9 mouse cellular contexts compared by ENCODE assay signal in the genomic region with DNA sequence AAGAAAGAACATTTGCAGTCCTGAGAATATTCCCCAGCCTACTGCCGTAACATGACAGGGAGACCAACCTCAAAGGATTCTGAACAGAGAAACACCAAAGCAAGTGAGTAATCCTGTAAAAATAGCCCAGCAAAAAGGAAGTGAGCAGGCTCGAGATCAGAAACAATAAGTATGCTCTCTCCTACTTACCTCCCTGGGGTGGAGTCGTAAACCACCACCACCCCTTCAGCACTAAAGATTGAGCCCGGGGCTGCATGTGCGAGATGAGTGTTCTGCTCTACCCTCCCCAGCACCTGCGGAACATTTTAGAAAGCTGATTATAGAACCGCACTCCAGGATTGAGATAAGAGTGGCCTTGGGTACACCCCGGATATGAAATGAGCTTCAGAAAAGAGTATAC.
DNase-seq lines count a peak whose midpoint lies in the region; ATAC-seq lines count a peak whose summit lies in the region.
"Had no signal": no experiment of that assay in that cellular context is flagged by ENCODE, and none has a peak within 500 bp of the region (broad histone marks: within the 10 kb centered on the region; RNA-seq: fewer than 3 reads in every experiment).

No protein-coding gene starts in this region.

- H3K9ac ChIP-seq in hindbrain, embryonic 14.5 days, result no peak overlapping the region
- H3K9ac ChIP-seq in hindbrain, embryonic 12.5 days, result no peak overlapping the region
- H3K9ac ChIP-seq in embryonic facial prominence, embryonic 13.5 days, result no peak overlapping the region
- no peak overlapping the region for H3K9ac ChIP-seq in kidney, embryonic 16.5 days (replicated peaks; ENCODE audit: low read length)
- H3K9ac ChIP-seq: hindbrain, embryonic 15.5 days had no signal

- H3K4me3 ChIP-seq in hindbrain, embryonic 14.5 days (replicated peaks; ENCODE audit: low read length), result no peak overlapping the region
- H3K4me3 ChIP-seq in hindbrain, embryonic 12.5 days, result no peak overlapping the region
- H3K4me3 ChIP-seq in embryonic facial prominence, embryonic 13.5 days, result no peak overlapping the region
- no peak overlapping the region for H3K4me3 ChIP-seq in kidney, embryonic 16.5 days (ENCODE audit: low read length)
- H3K4me3 ChIP-seq: hindbrain, embryonic 15.5 days had no signal

- no peak overlapping the region for H3K4me2 ChIP-seq in hindbrain, embryonic 14.5 days (replicated peaks)
- no peak overlapping the region for H3K4me2 ChIP-seq in hindbrain, embryonic 12.5 days (replicated peaks)
- H3K4me2 ChIP-seq in embryonic facial prominence, embryonic 13.5 days, result no peak overlapping the region
- H3K4me2 ChIP-seq in kidney, embryonic 16.5 days (replicated peaks; ENCODE audit: low read depth, low read length), result no peak overlapping the region
- H3K4me2 ChIP-seq: hindbrain, embryonic 15.5 days had no signal

- peak overlapping the region; percentile 43; the same call in 1 of the 2 replicates for H3K27ac ChIP-seq in hindbrain, embryonic 14.5 days
- no peak overlapping the region for H3K27ac ChIP-seq in hindbrain, embryonic 12.5 days
- H3K27ac ChIP-seq in embryonic facial prominence, embryonic 13.5 days, result peak overlapping the region; percentile 65
- H3K27ac ChIP-seq in kidney, embryonic 16.5 days (ENCODE audit: low read length), result no peak overlapping the region
- H3K27ac ChIP-seq: hindbrain, embryonic 15.5 days had no signal

- no peak for ATAC-seq in hindbrain, embryonic 14.5 days (ENCODE audit: low FRiP score)
- no peak for ATAC-seq in hindbrain, embryonic 12.5 days (ENCODE audit: low FRiP score)
- ATAC-seq in embryonic facial prominence, embryonic 13.5 days (ENCODE audit: insufficient number of reproducible peaks, insufficient read depth, low FRiP score, low TSS enrichment, low read depth), result no peak
- ATAC-seq in monocyte, adult 5-6 weeks (replicated peaks; ENCODE audit: insufficient number of reproducible peaks, low FRiP score, low TSS enrichment, poor library complexity, severe bottlenecking), result peak; percentile 71
- no peak for ATAC-seq in kidney, embryonic 16.5 days (ENCODE audit: low FRiP score, low TSS enrichment)

- DNase-seq in hindbrain, embryonic 14.5 days (ENCODE audit: low spot score), result no peak
- DNase-seq in CD8-positive naive resting alpha-beta T cell, adult 2 months (ENCODE audit: low read depth in 2 of 2, low spot score in 2 of 2), result peak; percentile 34 to 39
- DNase-seq in c-Kit-positive CD71-positive TER-119-positive erythroid progenitor cells, embryonic 14.5 days (ENCODE audit: low spot score), result no peak
- no peak for DNase-seq in adrenal gland, postnatal 10 days

- H3K36me3 ChIP-seq in hindbrain, embryonic 14.5 days (replicated peaks; ENCODE audit: control insufficient read depth, insufficient read depth), result peaks cover 64% of the 10 kb centered on the region
- H3K36me3 ChIP-seq in hindbrain, embryonic 12.5 days, result peaks cover 57% of the 10 kb centered on the region
- peaks cover 68% of the 10 kb centered on the region for H3K36me3 ChIP-seq in embryonic facial prominence, embryonic 13.5 days
- peaks cover 50% of the 10 kb centered on the region for H3K36me3 ChIP-seq in kidney, embryonic 16.5 days (ENCODE audit: insufficient read depth, low read length)

- H3K9me3 ChIP-seq in hindbrain, embryonic 14.5 days (ENCODE audit: control insufficient read depth, low read length), result no peaks in the 10 kb centered on the region
- H3K9me3 ChIP-seq in hindbrain, embryonic 12.5 days (replicated peaks), result no peaks in the 10 kb centered on the region
- no peaks in the 10 kb centered on the region for H3K9me3 ChIP-seq in embryonic facial prominence, embryonic 13.5 days
- no peaks in the 10 kb centered on the region for H3K9me3 ChIP-seq in kidney, embryonic 16.5 days (ENCODE audit: low read length)
- H3K9me3 ChIP-seq: hindbrain, embryonic 15.5 days had no signal

- no peaks in the 10 kb centered on the region for H3K4me1 ChIP-seq in hindbrain, embryonic 14.5 days (replicated peaks; ENCODE audit: control insufficient read depth, insufficient read depth, low read length)
- no peaks in the 10 kb centered on the region for H3K4me1 ChIP-seq in hindbrain, embryonic 12.5 days
- peaks cover 17% of the 10 kb centered on the region for H3K4me1 ChIP-seq in embryonic facial prominence, embryonic 13.5 days
- no peaks in the 10 kb centered on the region for H3K4me1 ChIP-seq in kidney, embryonic 16.5 days (ENCODE audit: insufficient read depth, low read length)
- H3K4me1 ChIP-seq: hindbrain, embryonic 15.5 days had no signal

- no peaks in the 10 kb centered on the region for H3K27me3 ChIP-seq in hindbrain, embryonic 14.5 days (ENCODE audit: control insufficient read depth, insufficient read depth, low read length)
- H3K27me3 ChIP-seq in hindbrain, embryonic 12.5 days, result no peaks in the 10 kb centered on the region
- no peaks in the 10 kb centered on the region for H3K27me3 ChIP-seq in embryonic facial prominence, embryonic 13.5 days
- no peaks in the 10 kb centered on the region for H3K27me3 ChIP-seq in kidney, embryonic 16.5 days (ENCODE audit: insufficient read depth, low read length)
- H3K27me3 ChIP-seq: hindbrain, embryonic 15.5 days had no signal

- WGBS in hindbrain, embryonic 14.5 days, result 90% methylated on average over 8 of the region's 8 CpGs
- WGBS in hindbrain, embryonic 12.5 days, result 78% methylated on average over 8 of the region's 8 CpGs
- 60% methylated on average over 8 of the region's 8 CpGs for WGBS in embryonic facial prominence, embryonic 13.5 days
- 80% methylated on average over 8 of the region's 8 CpGs for WGBS in kidney, embryonic 16.5 days

Comparison
In these comparisons a context has a peak if more than half of its experiments do, and no peak if none do; other contexts are left out.
1. H3K27ac ChIP-seq: peak in hindbrain, embryonic 14.5 days (single experiment) and embryonic facial prominence, embryonic 13.5 days (single experiment); none in hindbrain, embryonic 12.5 days (single experiment) and kidney, embryonic 16.5 days (single experiment).
2. DNase-seq: peak in CD8-positive naive resting alpha-beta T cell, adult 2 months (2 of 2); none in hindbrain, embryonic 14.5 days (single experiment), c-Kit-positive CD71-positive TER-119-positive erythroid progenitor cells, embryonic 14.5 days (single experiment) and adrenal gland, postnatal 10 days (single experiment).